Mouse (Mus musculus): Measurements from ENCODE around the gene Rnf167. TPM values are rescaled to one million over a fixed set of nuclear protein-coding genes. Genes with fewer than 3 reads are reported as not detected.

The Rnf167 gene
- total RNA-seq, 2 experiments from 2014 or later: 78.6 to 81.4 TPM

DNA sequence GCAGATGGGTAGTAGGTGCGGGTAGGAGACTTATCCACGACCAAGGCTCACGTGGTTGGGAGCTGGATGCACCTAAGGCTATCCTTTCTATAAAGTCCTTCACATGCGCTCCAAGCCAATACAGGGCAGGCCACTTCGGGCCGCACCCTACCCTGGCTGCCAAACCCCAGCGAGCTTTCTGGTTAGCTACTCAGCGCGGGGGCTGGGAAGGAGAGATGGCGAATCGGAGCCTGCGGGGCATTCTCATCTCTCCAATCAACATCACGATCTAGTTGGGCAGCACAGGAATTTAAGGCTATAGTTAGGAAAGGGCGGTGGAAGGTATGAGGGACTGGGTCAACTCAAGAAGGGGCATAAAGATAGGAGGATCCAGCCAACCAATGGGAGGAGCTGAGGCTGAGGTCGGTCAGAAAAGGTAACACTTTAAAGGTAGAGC is 21.3 kb downstream of the Rnf167 start:
- intact Hi-C loops (cut with DNase I): loop anchor here (2.0 kb wide), 2 partner anchors 14 to 18 kb away; partner anchors contain the start of gene Pfn1
- DNase-seq (ENCODE audit: low spot score in 2 of 2): no peak

DNA sequence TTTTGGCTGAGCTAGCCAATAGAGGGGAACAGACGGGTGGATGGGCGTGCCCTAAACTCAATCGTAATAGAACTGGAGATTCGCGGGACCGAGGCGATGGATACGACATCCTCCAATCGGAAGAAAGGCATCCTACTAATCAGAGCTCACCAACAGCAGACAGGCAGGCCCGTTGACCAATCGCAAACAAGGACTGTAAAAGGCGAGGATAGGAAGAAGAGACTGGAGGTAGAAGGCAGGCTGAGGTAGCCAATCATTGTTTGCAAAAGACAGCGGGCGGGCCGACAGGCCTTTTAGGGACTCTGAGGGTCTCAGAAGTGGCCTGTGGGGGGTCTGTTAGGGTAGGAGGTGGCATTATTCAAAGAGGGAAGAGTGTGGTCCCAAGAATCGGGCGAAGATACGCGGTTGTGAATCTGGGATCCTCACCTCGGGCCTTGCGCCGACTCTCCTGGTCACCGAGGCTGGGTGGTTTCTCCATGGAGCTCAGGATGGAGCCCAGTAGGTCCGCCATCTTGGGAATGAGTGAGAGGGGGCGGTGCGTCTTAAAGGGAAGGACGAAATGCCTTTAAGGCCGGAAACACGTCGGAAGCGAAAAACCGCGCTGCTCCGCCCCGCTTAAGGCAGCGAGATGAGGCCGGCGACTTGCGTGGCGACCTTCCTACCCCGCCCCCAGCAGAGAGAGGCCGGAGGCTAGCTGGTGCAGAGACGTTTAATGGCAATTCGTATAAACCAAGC is 21.9 kb downstream of the Rnf167 start, which contains the start of gene Spag7:
Spag7 (minus strand) TSS at position 646 of the 735 bp plus-strand sequence.
- intact Hi-C loops (cut with DNase I): loop anchor here (2.0 kb wide), 2 partner anchors 14 to 18 kb away; partner anchors contain the start of gene Pfn1
- peak; percentile 98 to 100 for DNase-seq (ENCODE audit: low spot score in 2 of 2)

DNA sequence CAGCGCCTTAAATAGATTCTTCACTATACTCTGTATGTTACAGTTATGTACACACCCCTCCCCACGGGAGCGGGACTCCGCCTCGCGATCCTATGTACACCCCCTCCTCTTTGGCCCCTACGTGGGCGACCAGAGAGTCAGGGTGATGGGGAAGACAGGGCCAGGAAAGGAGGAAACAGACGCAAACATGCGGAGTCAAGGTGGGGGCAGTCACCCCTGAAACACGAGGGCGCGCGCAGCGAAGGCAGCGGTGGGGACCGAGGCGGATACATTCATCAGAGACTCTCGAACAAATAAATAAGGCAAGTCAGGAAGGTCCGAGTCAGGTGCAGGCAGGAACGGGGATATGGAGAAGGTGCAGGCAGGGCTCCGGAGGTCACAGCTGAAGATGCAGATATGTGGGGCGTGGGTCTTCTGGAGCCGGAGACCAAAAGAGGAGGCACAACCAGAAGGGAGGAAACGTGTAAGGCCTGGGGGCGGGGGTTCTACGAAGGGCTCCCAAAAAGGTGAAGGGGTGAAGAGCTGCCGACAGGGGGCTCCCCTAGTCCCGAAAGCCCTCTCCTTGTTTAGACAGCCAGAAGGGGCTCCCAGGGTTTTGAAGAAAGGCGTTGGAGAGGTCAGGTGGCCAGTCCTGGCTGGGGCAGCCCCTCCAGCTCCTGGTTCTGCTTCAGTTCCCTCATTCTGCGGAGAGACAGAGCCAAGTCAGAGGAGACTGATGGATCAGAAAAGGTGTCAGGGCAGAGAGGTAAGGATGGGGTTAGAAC is 22.7 kb downstream of the Rnf167 start:
- intact Hi-C loops (cut with DNase I): loop anchor here (2.0 kb wide), 2 partner anchors 15 to 17 kb away; partner anchors contain the start of gene Pfn1
- DNase-seq (ENCODE audit: low spot score in 2 of 2): peak; percentile 68 to 69

DNA sequence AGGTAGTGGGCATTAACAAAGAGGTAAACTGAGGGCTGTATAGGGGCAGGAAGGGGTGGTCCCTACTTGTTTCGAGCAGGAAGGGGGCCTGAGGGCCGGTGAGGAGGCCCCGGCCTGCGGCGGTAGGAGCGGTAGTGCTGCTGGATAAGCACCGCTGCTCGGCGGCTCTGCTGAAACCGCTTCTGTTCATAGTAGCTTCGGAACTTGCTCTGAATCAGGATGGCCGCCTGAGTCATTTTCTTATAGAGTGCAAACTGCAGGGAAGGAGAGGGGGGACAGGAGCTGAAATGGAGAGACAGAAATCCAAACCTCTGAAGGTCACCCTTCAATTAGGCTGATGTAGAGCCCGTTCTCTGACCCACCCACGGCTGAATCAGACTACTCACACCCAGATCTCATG is 23.4 kb downstream of the Rnf167 start:
- intact Hi-C loops (cut with DNase I): no loop called here
- DNase-seq (ENCODE audit: low spot score in 2 of 2): no peak

DNA sequence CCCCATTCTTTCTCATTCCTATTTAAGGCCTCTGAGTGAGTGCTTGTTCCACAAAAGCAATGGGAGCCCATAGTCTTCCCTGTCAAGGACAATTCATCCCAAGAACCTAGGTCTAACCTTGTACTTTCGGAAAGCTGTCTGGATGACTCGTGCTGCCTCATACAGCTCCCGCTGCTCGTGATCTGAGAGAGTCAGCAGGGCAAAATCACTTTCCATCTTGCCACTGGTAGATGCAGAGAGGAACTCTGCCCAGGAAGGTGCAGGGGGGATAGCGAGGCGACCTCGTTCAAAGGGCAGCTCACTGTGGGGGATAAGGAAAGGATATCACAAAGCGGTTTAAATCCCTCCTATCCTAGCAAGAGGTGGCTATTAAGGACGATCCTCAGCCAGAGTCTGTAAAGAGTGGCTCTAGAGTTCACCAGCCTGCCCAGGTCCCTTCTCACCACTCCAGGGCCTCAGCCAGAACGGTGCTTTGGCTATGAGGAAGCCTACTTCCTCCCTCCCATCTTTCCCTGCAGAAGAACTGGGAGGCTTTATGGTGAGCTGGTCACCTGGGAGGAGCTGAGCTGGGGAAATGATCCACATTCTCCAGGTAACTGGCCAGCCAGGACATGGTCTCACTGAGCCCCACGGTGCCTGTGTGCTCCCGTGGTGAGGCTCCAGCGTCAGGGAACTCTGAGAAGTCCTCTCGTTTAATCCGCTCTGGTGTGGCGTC is 24.5 kb downstream of the Rnf167 start:
- intact Hi-C loops (cut with DNase I): no loop called here
- no peak for DNase-seq (ENCODE audit: low spot score in 2 of 2)

DNA sequence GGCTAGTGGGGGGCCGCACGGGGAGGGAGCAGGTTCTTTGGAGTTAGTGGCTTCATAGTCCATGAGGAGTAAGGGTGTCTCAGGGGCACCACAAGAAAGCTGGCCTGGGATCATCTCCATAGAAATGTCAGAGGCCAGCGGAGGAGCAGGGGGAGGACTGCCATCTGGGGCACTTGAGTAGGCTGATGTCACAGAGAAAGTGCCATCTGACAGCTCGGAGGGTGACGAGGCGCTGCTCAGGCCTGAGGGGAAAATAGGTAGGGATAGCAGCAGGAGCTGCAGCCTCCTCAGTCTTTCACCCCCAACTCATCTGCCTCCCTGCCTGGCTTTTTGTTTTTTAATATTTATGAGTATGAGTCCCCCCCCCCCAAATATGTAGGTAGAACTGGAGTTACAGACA is 27.0 kb downstream of the Rnf167 start:
- DNase-seq (ENCODE audit: low spot score in 2 of 2): no peak
- intact Hi-C loops (cut with DNase I): no loop called here

DNA sequence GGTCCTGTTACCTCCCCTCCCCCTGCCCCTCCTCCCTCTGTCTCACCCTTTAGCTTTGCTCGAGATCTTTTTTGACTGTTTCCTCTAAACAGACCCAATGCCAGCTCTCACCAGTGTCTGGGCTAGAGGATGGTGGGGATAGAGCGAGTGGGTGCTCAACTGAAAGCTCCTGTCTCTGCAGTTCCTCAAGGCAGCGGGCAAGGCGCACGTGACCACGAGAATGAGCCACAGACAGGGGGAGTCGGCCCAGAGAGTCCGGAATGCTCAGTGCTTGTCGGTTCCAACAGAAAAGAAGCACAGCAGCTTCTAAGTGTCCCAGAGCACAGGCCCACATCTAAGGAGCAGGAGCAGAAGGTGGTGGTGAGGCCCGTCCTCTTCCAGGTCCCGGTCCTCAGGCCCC is 27.5 kb downstream of the Rnf167 start:
- DNase-seq (ENCODE audit: low spot score in 2 of 2): no peak
- intact Hi-C loops (cut with DNase I): no loop called here

DNA sequence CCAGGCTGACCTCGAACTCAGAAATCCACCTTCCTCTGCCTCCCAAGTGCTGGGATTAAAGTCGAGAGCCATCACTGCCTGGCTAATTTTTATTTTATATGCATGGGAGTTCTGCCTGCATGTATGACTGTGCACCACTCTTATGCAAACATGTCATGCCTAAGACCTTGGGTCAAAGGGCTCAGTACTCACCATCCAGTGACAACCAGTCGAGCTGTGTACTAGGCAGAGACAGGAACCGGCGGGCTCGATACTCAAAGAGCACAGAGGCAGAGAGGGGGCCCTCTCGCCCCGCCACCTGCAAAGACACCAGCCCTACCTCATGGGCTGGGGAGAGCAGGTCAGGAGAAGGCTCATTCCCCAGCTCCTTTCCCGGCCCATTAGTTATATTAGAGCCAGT is 31.1 kb downstream of the Rnf167 start:
- no peak for DNase-seq (ENCODE audit: low spot score in 2 of 2)
- intact Hi-C loops (cut with DNase I): no loop called here

DNA sequence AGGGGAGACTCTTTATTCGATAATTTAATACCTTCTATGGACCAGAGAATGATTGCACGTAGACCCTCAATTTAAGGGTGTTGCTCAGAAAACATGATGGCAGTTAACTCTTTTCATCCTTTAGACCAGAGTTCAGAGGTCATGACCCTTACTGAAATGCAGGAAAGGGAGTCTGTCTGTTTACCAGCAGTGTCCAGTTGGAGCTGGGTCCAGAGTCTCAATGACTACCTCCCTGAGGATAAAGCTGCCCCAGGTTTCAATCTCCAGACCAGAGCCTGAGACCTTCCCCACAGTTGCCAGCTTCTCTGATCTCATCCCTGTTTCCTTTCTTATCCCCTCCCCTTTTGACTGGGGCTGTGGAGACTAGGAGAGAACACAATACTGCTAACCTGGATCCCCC is 31.5 kb downstream of the Rnf167 start:
- intact Hi-C loops (cut with DNase I): no loop called here
- DNase-seq (ENCODE audit: low spot score in 2 of 2): no peak

DNA sequence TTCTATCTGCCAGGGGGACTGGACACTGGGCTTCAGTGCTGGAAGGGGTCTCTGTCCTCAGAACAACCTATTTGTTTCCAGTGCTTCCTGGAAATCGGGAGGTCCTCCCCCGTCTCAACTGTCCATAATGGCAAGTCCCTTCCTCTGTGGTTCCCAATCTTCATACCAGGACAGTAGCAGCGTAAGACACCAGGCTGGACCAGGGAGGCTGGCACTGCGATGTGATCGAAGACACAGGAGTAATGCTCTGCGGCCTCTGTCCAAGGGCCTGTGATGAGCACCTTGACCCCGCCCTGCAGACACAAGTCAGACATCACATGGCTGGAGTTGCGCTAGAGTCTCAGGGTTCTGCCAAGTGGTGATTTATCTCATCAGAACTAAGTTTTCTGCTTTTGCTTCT is 32.3 kb downstream of the Rnf167 start:
- intact Hi-C loops (cut with DNase I): no loop called here
- no peak for DNase-seq (ENCODE audit: low spot score in 2 of 2)

DNA sequence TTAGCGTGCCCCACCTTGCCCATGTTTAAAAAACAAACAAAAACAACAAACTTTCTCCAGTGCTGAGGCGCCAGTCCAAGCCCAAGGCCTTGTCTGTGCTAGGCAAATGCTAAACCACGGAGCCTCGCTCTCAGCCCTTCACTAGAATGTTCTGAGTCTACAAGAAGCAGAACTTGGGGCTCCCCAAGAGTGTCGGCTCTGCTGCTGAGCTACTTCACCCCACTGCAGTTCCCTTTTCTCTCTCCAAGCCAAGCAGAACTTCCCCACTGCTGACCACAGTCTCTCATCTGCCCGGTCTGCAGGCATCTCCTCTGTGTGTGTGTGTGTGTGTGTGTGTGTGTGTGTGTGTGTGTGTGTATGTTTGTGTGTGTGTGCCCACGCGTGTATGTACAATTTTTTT is 32.9 kb downstream of the Rnf167 start:
- intact Hi-C loops (cut with DNase I): no loop called here
- DNase-seq (ENCODE audit: low spot score in 2 of 2): peak in 1 of 2 experiments; percentile 43

DNA sequence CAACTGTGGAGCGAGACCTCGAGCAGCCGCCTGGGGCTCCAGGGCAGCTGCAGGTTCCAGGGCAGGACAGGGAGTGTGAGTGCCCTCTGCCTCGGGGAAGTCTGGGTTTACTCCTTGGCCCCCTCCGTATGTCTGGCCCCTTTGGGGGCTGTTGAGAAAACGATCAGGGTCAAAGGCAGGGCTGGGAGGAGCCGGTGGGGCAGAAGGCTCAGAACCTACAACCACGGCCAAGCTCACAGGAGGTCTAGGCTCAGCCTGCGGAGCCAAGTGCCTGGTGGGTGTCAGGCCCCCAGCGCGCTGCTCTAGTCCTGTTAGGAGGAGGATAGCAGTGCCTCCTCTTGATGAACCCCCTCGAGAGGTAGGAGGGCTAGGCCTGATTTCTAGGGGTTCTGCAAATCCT is 34.1 kb downstream of the Rnf167 start:
- intact Hi-C loops (cut with DNase I): no loop called here
- DNase-seq (ENCODE audit: low spot score in 2 of 2): no peak

DNA sequence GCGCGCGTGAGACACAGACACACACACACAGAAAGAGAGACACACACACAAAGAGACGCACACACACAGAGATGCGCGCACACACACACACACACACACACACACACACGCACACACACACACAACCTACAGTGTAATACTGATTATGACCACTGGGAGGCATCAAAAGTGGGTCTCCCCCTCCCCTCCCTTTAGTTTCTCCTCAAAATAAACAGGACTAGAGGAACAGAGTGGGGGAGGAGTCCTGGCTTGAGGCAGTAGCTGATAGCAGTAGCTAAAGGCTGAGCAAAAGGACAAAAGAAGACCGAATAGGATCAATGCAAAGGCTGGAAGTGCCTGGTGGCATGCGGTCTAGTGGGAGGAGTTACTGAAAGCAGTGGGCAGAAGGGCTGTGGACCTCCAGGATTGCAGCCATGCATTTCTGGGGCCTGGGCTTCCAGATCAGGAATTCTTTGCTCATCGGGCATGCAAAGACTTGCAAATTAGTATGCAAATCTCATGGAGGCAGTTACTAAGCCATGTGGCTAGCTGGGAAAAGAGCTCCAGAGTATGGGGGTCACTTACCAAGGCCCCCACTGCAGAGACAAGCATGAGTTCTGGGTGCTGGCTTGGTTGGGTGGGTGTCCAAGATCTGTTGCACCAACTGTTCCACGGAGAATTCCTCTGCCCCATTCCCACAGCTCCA is 35.0 kb downstream of the Rnf167 start:
- intact Hi-C loops (cut with DNase I): no loop called here

DNA sequence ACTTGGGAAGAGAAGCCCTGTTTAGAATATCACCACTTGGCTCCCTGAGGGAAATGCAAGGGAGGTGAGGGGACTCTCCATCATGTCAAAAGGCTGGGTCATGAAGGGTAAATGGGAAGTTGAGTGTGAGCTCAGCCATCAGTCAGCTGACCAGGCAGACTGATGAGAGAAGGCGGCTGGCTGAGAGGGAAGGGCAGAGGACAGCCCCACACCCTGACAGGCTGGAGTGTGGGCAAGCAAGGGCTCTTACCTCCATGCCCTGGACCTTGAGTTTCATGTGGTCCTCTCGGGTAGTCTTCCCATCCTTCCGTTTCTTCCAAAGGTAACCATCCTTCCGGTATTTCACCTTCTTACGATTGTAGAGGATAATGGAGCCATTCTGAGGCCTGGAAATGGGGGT is 36.6 kb downstream of the Rnf167 start:
- intact Hi-C loops (cut with DNase I): no loop called here
- no peak for DNase-seq (ENCODE audit: low spot score in 2 of 2)

More for the DNA sequence above, 35.0 kb downstream of the Rnf167 start:
- peak in 1 of 2 experiments; percentile 66 for DNase-seq (ENCODE audit: low spot score in 2 of 2)

DNA sequence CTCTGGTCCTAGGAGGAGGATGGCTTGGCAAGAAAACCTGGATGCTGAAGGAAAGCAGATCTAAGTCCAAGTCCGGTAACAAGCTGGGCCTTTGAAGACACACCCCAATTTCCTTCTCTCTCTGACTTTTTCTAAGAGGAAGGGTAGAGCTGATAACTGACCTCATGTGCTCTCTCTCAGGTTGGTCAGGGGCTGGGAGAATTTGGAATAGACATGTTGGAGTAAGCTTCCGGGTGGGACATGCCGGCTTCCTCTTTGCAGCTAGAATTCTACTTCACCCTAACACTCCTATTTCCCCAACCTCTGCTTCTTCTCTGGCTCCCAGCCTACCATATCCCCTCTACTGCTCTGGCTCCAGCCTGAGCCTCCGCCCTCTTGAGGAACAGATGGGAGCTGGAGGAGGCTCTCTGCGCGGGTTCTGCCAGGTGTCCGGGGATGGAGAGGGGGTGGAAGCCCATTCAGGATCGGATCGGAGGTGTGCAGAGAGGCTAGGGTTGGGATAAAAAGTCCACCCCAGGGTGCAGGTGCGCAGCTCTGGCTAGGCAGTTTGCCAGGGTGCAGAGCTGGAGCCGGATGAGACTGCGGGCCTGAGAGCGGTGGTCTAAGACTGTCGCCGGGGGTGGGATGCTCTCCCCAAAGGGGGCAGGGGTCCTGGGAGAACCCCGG is 40.0 kb downstream of the Rnf167 start:
- intact Hi-C loops (cut with DNase I): loop anchor here (1.0 to 5.0 kb wide), 3 partner anchors 13 to 70 kb away; partner anchors contain the start of genes Inca1, Kif1c and Spag7
- DNase-seq (ENCODE audit: low spot score in 2 of 2): peak; percentile 58 to 88

DNA sequence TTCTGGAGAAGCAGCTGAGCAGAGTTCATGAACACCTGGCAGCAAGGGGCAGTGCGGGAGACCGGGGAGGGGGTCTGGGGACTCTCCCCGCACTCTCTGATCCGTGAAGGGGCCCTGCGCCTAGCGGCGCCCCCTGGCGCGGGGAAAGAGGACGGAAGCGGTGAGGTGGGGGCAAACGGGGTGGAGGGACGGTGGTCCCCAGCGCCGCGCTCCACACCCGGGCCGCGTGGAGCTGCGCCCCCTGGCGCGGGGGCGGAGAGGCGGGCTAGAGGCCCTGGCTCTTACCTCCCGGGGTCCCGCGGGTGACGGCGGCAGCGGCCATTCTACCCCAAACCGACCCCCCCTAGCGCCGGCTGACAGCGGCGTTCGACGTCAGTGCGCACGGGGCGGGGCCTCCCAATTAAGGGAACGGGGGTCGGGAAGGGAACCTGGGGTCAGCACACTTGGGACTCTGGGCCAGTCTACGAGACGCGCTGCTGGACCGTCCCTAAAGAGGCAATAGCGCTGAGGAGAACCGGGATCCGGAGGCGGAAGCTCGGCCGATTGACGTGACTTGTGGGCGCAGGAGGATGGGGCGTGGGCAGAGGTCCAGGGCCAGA is 40.7 kb downstream of the Rnf167 start, which contains the start of gene Camta2:
Camta2 (minus strand) TSS at position 505 of the 599 bp plus-strand sequence.
- peak; percentile 86 to 88 for DNase-seq (ENCODE audit: low spot score in 2 of 2)
- intact Hi-C loops (cut with DNase I): loop anchor here (1.0 to 5.0 kb wide), 4 partner anchors 13 to 70 kb away; partner anchors contain the start of genes Inca1, Kif1c, Pfn1 and Spag7

DNA sequence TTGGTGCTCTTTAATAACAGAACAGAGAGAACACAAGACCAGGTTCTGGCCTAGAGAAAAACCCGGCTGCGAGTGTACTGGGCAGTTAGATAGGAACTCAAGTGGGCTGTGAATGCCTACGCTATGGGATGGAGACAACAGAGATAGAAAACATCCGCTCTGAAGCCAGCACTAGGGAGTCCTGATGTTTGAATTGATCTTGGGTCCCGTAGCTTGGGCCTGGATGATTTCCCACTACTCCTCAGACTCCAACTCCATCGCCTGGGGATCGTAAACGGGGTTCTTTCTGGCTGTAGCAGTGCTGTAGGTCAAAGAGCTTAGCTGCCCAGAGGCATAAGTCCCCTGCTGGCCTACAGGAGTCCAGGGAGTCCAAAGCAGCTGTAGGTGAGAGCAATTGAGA is 41.3 kb downstream of the Rnf167 start:
- intact Hi-C loops (cut with DNase I): loop anchor here (1.0 to 5.0 kb wide), 2 partner anchors 34 to 69 kb away; partner anchors contain the start of gene Pfn1
- no peak for DNase-seq (ENCODE audit: low spot score in 2 of 2)

DNA sequence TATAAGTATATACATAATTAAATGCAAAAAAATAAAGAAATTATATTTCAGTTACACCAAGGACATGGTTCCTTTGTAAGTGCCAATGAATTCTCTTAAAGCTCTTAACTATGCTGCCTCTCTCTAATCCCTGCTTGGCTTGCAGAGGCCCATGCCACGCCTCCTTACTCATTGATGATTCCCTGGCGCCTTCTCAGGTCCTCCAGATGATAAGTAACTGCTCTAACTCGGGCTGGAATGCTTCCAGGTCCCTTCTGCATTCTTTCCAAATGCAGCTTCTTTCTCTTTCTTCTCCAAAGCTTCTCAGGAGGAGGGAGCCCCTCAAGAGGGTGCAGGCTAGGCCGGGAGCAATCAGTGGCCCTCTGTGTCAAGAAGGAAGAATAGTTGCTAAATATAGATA is 42.5 kb downstream of the Rnf167 start:
- intact Hi-C loops (cut with DNase I): loop anchor here (5.0 kb wide), 1 partner anchor 68 kb away; no protein-coding TSS in a partner anchor

More for the DNA sequence above, 42.5 kb downstream of the Rnf167 start:
- no peak for DNase-seq (ENCODE audit: low spot score in 2 of 2)

Measured in left cerebral cortex, postnatal 25 days (tissue).